Mouse (Mus musculus) natural killer cell, adult 2 months (primary cell): ENCODE measurements around the gene Yy1.

ENCODE experiments used
- DNase-seq, 2 experiments: peaks; one replicate each; pipeline ENCODE4 v3.0.0; 2022; ENCODE audit warnings: low spot score in 2 of 2

Gene Yy1

GRCm38 (mm10) chr12:108857109-108857508 lies 64.3 kb downstream of the Yy1 start:
- DNase-seq = no peak

- DNase-seq = no peak
Measured at GRCm38 (mm10) chr12:108857589-108858184, 64.9 kb downstream of the Yy1 start.

DNA sequence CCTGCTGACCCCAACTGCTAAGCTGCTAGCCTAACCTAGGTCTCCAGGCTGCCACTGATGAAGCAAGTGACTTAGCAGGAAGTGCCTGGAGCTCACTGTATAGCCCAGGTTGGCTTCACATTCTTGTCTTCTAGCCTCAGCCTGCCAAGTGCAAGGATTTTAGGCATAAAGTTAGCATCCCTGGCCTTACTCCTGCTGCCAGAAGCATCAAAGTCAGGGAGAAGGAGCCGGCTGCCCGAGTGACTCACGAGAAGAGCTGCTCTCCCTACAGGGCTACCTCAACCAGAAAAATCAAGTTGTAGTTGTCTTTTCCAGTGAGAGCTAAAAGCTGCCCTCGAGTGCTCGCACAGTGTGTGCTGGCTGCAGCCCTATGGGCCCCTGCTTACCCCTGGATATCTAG lies 65.7 kb downstream of the Yy1 start:
- DNase-seq = no peak

- no peak for DNase-seq
Measured at GRCm38 (mm10) chr12:108865007-108865494, 72.3 kb downstream of the Yy1 start.

DNA sequence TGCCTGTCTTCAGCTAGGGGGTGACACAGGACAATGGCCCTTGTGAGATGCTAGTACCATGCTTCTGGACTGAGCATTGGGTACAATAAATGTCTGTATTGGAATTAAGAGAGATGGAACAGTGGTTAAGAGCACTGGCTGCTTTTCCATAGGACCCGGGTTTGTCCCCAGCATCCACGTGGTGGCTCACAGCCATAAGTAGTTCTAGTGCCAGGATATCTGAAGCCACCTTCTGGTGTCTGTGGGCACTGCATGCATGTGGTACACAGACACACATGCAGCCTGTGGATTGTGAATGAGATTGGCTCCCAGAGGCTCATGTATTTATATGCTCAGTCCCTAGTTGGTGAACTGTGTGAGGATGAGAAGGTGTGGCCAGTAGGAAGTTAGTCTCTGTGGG lies 76.8 kb downstream of the Yy1 start:
- no peak for DNase-seq
